Mouse (Mus musculus) brain, adult 2 months (tissue): ENCODE results near the gene Treml2.
A peak's percentile ranks its signal among the peaks of the same experiment; 100 is the strongest.
"Not testable (repeated sequence)": the region's sequence is repeated elsewhere in the genome, so short reads cannot be mapped to it uniquely, and the experiment has no call there.

Experiments used
- DNase-seq: peaks from one replicate; pipeline ENCODE4 v3.0.0; 2011; ENCODE audit warnings: low read depth, low spot score

Gene Treml2

GRCm38 (mm10) chr17:48347287-48347686 lies 48.0 kb downstream of the Treml2 start:
- DNase-seq: peak; percentile 21

- no peak for DNase-seq
Measured at GRCm38 (mm10) chr17:48350681-48351193, 51.4 kb downstream of the Treml2 start.

GRCm38 (mm10) chr17:48352976-48353375 lies 53.7 kb downstream of the Treml2 start:
- DNase-seq: not testable (repeated sequence)

- DNase-seq: no peak
Measured at GRCm38 (mm10) chr17:48355822-48356221, 56.5 kb downstream of the Treml2 start.

- DNase-seq: peak; percentile 60
Measured at GRCm38 (mm10) chr17:48357892-48358291, 58.6 kb downstream of the Treml2 start.

GRCm38 (mm10) chr17:48359616-48360015 lies 60.3 kb downstream of the Treml2 start, which contains the start of gene Treml1:
Gene Treml1, plus strand, starts transcription at chr17:48359916.
- DNase-seq: no peak

- DNase-seq: no peak
Measured at GRCm38 (mm10) chr17:48360462-48360861, 61.2 kb downstream of the Treml2 start.
